Mouse (Mus musculus) thymus, postnatal 14 days (tissue): Measurements from ENCODE around the gene Tirap.

Experiments
- DNase-seq: peaks from one replicate; pipeline ENCODE4 v3.0.0; 2021

Tirap gene

DNA sequence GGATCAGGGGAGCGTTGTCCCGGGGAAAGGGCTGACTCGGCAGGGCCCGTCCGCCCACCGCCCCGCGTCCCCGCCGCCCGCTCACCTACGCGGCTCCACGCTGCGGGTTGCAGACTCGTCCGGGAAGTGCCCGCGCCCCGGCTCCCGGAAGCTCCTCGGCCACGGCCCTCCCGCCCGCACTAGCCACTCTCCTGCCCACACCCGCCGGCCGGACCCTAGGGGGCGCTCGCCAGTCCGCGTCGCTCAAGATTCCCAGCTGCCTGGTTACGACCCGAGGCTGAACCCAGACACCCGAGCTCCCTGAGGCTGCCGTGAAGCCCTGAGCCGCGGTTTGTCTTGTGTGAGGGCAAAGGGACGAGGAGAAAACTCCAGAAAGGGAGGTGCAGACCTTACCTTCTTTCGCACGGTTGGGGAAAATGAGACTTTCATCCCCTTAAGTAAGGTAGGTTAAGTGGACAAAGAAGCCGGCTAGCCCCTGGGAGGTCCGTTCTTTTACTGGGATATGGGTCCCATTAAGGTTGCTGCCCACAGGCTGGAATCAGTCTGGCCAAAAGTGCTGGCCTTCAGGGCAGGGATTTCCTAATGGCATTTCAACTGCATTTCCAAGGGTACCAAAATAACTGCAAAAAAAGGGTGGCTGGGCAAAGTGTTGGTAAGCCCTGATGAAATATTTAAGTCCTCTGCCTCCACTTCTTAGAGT, at the start of gene Tirap, which contains the start of gene Srpr:
Gene Tirap, minus strand, starts transcription at position 520 of the 700 bp plus-strand sequence.
Gene Srpr, plus strand, starts transcription at position 404 of the 700 bp plus-strand sequence.
- peak; percentile 87 for DNase-seq

DNA sequence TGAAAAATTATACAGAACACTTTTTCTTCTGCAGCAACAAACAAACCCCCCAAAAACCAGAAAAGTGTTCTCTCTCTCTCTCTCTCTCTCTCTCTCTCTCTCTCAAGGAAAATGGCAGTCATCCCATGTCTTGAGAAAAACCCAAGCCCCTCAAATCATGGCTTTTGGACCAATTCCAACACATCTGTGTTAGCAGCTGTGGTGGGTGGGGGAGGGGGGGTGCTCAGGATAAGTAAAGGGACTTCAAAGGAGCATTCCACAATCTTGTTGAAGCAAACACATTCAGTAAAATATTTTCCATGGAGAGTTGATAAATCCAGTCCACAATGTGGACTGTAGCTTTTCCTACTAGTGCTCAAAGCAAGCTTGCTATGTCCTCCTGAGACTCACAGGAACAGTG, 49.4 kb upstream of the Tirap start:
- no peak for DNase-seq

DNA sequence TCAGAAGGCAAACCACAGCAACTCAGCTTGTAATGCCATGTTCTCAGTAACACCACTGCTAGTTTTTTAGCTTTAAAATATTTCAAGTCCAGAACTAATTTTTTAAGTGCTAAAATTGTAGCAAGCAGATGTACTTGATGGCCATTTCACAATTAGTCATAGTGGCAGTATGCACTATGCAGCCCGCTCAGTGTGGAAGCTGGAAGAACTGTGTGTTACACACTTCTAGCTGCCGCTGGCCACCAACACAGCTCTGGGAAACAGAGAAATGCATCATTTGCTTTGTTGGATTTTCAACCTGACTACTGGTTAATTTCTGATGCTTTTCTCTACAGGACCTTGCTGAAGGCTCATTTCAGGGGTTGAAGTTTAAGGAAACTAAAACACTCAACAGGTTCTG, 47.3 kb upstream of the Tirap start:
- no peak for DNase-seq

DNA sequence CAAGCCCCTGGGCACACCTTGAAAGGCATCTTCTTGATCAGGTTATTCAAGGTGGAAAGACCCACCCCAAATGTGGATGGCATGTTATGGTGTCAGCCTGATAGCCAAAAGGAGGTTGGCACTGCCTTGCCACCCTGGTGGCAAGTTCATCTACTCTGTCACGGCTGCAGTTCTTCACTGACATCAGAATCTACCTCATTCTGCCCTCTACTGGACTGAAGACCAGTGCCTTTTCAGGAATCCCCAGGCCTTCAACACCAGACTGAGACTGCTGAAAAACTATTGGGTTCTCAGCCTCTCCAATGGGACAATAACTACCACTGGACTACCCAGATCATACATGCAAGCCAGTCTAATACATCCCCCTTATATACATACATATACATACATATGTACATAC, 39.6 kb upstream of the Tirap start:
- no peak for DNase-seq

DNA sequence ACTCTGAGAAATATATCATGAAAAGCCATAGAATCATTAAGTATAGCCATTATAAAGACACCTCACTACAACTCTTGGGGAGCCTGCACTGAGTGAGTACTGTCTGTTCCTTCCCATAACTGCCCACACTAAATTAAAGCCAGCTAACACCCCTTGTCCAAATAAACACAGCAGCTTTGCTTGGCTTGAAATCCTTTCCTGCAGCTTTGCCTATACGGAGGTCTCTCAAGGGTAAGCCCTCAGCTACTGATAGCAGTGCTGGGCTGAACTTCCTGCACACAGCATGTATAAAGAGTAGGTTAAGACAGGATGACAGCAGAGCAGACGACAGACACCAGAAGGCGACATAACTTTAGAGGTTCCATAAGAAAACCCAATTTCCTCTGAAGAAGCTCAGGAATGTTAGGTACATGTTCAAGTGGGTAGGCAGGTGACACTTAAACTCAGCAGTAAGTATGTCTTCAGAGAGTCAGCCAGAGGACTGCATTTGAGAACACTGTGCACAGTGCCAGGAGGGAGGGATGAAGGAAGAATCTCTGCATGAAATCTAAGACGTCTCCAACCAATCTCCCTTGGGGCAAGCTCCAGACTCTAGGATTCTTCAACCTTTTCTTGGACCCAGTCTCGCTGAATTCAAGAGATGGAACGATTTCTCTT, 39.0 kb upstream of the Tirap start:
- no peak for DNase-seq

DNA sequence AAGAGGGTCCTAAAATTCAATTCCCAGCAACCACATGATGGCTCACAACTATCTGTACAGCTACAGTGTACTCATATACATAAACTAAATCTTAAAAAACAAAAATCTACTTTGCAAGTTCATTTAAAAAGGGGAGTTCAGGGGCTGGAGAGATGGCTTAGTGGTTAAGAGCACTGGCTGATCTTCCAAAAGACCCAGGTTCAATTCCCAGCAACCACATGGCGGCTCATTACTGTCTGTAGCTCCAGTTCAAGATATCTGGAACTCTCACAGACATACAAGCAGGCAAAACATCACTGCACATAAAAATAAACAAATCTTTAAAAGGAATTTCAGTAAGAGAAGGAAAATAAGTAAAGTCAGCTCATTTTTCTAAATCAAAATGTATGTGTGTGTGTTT, 38.3 kb upstream of the Tirap start:
- no peak for DNase-seq

DNA sequence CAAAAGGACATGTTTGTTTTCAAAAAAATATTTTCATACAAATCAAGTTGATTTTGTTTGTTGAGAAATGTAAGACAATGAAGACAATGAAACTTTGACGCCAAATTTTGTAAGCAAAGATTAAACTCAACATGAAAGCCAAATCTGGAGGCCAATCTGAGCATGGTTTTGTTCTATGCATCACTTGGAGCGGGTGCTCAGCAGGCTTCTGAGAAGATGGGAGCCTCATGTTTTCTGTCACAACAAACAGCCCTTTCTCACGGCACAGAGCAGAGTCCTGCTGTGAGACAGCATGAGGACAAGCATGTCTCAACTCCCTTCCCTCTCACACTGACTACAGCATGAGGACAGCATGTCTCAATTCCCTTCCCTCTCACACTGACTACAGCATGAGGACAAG, 35.9 kb upstream of the Tirap start:
- DNase-seq, result no peak

DNA sequence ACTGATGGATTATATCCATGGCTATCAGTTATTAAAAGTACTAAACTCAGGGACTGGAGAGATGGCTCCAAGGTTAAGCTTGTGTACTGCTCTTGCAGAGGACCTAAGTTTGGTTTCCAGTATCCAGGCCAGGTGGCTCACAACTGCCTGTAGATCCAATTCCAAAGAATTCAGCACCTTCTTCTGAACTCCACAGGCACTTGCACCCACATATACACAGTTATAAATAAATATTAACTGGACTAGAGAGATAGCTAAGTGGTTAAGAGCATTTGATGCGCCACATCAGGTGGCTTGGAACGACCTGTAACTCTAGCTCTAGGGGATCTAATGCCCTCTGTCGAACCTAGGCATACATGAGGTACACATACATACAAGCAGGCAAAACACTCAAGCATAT, 28.6 kb upstream of the Tirap start:
- DNase-seq, result no peak

DNA sequence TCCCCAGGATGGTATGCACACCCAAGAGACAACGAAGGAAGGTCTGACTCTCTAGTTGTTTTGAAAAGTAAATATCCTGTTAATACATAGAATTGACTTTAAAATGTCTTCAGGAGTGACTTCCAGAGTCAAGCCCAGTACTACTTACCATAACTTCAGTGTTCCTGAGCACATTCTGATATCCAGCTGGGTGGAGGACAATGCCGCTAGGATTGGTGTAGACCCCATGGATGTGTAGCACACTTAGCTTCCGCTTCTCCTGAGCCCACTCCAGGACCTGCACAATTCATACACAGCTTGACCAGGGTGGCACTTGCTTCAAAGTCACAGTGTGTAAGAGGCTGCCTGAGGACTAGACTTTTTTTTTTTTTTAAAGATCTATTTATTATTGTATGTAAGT, 23.4 kb upstream of the Tirap start:
- no peak for DNase-seq

DNA sequence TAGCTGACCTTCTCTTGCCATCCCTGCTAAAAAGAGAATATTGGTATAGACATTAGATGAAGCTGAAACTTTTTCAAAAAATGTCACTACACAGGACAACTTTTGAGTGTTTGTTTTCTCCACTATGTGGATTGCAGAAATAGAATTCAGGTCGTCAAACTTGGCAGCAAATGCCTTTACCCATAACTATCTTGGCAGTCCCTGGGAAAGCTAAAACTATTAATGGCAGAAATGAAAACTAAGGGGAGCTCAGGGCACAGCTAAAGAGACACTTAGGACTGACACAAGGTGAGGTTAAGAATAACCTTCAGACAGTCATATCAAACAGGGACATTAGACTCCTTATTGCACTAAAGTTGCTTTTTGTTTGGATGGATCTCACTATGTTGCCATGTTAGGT, 17.9 kb upstream of the Tirap start:
- no peak for DNase-seq

DNA sequence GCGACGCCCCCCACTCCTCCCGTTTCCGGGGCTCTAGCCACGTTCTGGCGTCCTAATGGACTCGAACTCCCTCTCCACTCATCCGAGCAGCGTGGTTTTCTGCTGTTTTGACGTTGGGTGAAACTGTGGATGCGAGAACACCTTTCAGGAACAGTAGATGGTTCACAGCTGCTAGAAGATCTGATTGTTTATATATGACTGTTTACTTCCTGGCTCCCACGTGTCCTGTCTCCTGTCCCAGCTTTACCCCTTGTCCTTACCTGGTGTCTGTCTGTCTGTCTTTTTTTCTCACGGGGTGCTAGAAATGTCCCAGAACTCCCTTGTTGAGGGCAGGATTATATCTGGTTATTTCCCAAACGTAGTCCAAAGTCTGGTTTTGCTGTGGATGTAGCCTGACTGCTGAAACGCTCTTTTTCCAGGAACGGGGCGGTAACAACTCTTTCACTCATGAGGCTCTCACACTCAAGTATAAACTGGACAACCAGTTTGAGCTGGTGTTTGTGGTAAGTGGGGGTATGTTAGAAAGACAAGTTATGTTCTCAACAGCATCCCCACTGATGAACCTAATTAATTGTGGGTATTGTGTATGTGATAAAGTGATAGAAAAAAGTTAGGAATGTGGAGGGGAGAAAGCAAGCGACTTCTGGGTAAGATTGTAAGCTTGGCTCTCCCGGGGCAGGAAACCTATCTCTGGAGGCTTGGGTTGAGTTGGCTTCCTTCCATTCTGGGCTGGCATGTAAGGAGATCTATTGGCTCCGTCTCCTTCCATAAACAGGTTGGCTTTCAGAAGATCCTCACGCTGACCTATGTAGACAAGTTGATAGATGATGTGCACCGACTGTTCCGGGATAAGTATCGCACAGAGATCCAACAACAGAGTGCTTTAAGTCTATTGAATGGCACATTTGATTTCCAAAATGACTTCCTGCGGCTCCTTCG, 11.8 kb upstream of the Tirap start:
- no peak for DNase-seq

DNA sequence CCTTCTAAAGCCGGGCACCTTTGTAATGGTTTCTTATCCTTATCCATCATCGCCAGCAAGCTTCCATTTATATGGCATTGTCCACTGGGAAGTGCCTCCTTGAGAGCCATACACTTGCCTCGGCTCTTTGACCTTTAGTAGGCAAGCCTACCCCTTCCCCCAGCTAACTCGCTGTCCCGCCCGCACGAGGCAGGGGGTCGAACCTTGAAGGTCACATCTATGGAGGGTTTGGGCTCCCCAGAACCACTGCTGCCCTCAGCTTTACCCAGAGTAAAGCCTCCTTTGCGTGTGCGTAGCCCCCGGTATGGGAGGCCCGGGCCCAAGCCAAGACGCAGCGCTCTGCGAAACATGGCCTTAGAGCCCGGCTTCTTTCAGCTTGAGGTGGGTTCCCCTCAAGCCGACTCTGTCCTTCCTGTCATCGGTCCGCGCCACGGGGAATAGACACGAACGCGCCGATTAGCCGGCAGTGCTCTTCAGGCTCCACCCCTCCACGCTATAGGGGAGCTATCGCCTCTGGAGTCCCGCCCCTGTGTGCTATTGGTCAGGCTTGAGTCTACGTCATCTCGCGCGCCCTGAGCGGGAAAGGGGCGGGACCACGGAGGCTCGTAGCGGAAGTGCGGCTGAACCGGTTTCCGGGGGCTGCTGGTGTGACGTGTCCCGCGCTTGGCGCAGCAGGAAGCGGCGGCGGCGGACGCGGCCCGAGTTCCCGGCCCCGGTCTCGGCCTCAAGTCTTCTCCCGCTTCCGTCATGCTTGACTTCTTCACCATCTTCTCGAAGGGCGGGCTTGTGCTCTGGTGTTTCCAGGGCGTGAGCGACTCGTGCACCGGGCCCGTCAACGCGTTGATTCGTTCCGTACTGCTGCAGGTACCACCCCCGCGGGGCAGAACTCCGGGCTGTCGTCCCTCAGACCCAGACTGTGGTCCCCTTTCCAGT, 10.7 kb upstream of the Tirap start, which contains the start of gene Foxred1:
Gene Foxred1, minus strand, starts transcription at position 514 of the 933 bp plus-strand sequence.
- peak; percentile 100 for DNase-seq

DNA sequence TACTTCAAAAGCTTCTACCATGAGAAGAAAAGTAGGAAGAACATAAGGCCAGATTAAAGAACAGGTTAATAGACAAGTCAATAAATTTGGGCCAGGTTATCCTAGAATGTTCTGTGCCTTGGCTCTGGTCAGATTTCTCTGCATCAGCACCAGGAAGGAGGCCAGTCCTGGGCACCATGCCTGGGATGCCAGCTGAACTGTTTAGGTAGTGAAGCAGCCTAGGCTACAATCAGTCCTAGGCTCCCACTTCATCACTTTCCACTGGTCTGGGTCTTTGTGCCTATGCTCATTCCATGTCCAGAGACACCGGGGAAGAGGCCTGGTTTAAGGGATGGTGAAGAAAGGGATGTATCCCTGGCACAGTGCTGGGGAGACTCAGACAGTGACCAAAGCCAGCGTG, 4.3 kb upstream of the Tirap start:
- DNase-seq, result no peak

DNA sequence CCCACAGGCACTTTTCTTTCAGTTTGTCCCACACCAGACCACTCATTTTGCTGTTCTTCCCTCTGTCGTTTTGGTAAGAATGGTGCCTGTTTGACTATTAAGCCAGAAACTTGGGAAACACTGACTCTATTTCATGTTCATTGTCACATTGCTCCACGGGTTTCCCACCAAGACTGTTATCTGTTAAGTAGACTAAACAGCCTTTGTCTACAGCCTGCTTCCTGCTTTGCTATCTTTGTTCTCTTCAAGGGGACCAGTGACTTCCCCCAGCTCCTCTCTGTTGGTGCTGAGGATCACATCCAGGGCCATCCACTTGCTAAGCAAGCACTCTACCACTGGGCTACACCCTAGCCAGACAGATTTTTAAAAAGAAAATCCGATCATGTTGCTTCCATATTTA, 3.4 kb upstream of the Tirap start:
- no peak for DNase-seq

DNA sequence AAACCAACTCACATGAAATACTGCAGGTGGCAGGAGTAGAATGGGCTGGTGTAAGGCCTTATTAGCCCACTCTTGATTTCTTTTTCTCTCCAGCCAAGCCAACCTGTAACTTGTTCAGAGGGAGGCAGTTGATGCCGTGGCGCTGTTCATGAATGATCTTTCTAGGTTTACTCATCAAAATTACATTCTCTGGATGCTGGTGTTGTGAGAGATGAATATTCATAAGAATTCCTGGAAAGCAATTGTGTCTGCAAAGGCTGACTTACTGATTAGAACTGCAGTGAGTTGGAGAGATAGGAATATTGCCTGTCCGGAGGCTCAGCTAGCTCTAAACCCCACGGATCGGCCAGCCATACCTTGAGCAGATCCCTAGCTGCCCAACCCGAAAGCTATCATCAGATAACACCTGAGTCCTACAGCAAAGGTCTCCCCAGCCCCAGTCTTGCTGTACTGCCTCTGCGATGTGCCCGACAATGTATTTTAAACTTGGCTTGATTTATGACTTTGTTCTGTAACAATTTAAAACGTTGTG, 504 bp upstream of the Tirap start:
- no peak for DNase-seq

DNA sequence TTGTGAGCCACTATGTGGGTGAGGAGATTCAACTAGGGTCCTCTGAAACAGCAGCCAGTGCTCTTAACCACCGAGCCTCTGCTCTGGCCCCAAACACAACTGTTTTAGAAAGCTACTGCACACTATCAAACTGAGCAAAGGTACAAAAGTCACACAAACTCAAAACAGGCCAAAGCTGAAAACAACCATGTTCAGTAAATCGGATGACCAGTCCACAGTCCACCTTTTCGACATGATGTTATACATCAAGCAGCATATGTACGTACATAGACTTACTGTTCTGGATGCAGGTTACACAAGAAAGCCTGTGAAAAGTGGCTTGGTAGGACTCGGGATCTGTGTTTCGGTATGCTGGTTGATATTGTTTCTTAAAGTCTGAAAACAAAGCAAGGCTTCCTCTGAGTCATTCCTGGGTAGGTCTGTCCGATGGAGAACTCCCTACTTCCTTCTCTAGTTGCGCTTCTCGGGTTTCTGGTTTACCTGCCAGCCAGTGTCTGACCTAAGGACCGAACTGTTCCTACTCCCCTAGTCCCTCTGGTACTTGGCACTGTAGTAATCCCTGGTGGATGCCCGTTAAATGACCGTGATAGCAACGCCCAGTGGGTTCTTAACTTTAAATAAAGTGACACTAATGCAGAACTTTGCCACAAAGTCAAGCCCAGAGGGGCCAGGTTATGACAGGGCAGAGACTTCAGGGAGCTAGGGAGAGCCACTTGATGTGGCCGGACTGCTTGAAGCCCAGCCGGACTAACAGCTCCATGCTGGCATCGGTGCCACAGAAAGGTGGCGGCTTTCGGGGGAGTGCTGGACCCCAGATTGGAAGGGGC, 933 bp downstream of the Tirap start:
- no peak for DNase-seq

DNA sequence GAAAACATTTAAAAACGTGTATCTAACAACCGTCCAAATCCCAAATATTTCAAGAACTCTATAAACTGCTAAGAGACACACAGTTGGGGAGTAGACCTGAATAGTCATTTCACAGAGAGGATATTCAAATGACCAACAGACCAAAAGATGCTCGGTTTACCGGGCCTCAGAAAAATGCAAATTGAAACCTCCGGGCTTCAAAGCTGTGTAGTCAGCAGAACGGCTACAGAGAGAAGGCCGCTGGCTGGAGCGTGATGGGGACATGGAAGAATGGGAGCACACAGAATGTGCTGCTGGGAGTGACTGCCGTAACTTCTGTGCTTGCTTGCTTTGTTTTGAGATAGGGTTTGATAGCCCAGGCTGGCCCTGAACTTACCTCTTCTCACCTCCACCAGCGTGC, 1.7 kb downstream of the Tirap start:
- no peak for DNase-seq

DNA sequence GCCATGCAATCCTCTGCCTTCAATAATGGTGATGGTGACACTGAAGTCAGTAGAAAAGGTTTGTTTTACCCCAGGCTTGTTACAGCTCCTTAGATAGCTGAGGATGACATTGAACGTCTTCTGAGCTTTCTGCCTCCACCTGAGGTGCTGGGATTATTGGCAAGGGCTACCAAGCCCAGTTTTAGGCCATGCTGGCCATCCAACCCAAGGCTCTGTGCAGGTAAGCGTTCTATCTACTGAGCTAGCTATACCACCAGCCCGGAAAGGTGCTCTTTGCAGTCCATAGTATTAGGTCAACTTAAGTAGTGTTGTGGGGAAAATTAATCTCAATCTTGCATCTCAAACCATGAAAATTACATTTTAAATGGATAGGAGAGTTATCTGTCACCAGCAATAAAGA, 2.5 kb downstream of the Tirap start:
- no peak for DNase-seq

DNA sequence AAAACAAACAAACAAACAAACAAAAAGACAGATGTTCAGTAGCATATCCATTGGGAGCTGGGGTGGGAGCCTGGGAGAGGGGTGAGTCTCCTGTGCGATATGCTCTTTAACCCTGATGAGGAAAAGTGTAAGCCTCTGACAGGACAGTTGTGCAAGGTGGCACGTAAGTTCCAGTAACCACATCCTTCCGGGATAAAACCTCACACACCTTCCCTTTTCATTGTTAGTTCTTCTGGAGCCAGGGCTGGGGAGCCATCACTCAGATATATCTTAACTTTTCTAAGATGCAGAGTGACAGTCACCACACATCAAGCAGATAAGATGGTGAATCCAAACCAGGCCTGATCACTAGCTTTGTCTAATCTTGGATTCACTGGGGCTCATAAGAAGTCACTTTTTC, 6.0 kb downstream of the Tirap start:
- no peak for DNase-seq

DNA sequence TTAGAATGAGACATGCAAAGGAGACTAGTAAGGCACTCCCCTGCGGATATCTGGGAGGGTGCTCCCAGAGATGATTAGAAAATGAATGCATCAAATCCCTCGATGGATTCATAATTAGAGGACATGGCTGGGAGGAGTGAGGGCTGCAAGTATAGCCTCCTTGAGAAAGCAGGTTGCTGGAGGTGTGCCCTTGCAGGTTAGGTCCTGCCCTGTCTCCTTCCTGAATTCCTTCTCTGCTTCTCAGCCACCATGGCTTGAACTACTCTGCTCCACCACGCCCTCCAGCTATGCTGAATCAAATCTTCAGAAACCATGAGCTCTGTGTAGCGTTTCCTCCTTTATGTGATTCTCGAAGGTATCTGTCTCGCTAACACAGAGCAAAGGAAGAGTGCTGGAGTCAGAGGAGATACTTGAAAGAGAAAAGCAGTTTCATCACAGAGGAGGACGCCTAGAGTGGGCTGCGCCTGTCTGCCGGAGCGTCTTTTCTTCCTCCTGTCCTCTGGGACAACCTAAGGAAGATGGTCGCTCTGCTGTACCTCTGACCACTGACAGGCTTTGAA, 7.0 kb downstream of the Tirap start:
- no peak for DNase-seq

DNA sequence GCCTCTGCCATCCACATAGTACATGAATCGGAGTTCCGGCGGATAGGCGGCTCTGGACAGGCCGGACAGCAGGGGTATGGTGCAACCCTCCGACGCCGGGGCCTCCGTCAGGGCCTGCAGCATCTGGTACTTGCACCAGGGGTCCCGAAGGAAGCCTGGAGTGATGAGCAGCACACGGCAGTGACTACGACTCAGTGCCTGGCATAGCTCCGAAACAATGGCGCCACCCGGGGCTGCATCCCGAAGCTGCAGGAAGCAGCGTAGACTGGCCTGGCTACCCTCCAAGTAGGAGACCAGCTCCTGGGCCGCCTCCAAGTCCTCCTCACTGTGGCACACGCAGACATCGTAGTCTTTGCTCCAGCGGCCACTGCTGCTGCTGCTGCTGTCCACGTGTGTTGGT, 11.4 kb downstream of the Tirap start:
- DNase-seq, result no peak
